Comparison of ENCODE assay signal across 9 mouse cellular contexts in genomic region chr2:28756201-28756600, GRCm38 (mm10). TPM values are rescaled to one million over a fixed set of nuclear protein-coding genes. Genes with fewer than 3 reads are reported as not detected.
DNase-seq lines count a peak whose midpoint lies in the region; ATAC-seq lines count a peak whose summit lies in the region.
"Had no signal": no experiment of that assay in that cellular context is flagged by ENCODE, and none has a peak within 500 bp of the region (broad histone marks: within the 10 kb centered on the region; RNA-seq: fewer than 3 reads in every experiment).

No protein-coding gene starts in this region.

- H3K9ac ChIP-seq in neural tube, embryonic 11.5 days (ENCODE audit: low read length), result no peak overlapping the region

- H3K27ac ChIP-seq in neural tube, embryonic 11.5 days (ENCODE audit: low read depth, low read length), result no peak overlapping the region

- H3K36me3 ChIP-seq in neural tube, embryonic 11.5 days (ENCODE audit: control insufficient read depth, insufficient read depth, low read length), result no peaks in the 10 kb centered on the region

- peaks cover 8% of the 10 kb centered on the region for H3K27me3 ChIP-seq in neural tube, embryonic 11.5 days (ENCODE audit: control insufficient read depth, insufficient read depth, low read length)

- ATAC-seq in neural tube, embryonic 11.5 days (ENCODE audit: insufficient read depth, low FRiP score, low TSS enrichment), result no peak
- no peak for ATAC-seq in megakaryocyte, adult 5-6 weeks (ENCODE audit: poor library complexity, severe bottlenecking)

- WGBS in neural tube, embryonic 11.5 days, result 52% methylated on average over 4 of the region's 4 CpGs

- H3K9me3 ChIP-seq in neural tube, embryonic 11.5 days (ENCODE audit: control insufficient read depth, low read length), result no peaks in the 10 kb centered on the region

- H3K4me3 ChIP-seq in neural tube, embryonic 11.5 days (ENCODE audit: low read depth, low read length), result no peak overlapping the region

- peaks cover 3% of the 10 kb centered on the region; the same call in 1 of the 2 replicates for H3K4me1 ChIP-seq in neural tube, embryonic 11.5 days (ENCODE audit: control insufficient read depth, insufficient read depth, low read length)

- DNase-seq in left cerebral cortex, adult 18-20 months (ENCODE audit: low spot score in 2 of 2), result peak; percentile 20 to 31
- DNase-seq in left cerebral cortex, postnatal 36 days (ENCODE audit: low spot score in 2 of 2), result no peak
- DNase-seq in MN1 (ENCODE audit: low spot score), result peak; percentile 64
- DNase-seq in cerebellum, postnatal 36 days, result peak; percentile 25 to 31
- DNase-seq in heart, postnatal 14 days, result peak; percentile 57 to 77
- DNase-seq in left cerebral cortex, postnatal 4 days, result peak; percentile 65
- peak; percentile 76 for DNase-seq in neural tube, embryonic 11.5 days (ENCODE audit: low spot score)

- intact Hi-C loops in left cerebral cortex, postnatal 36 days (cut with DNase I), result loop anchor here (5.0 kb wide), 1 partner anchor 221 kb away; no protein-coding TSS in a partner anchor
- intact Hi-C loops in heart, postnatal 14 days (cut with DNase I), result loop anchor here (5.0 kb wide), 1 partner anchor 166 kb away; no protein-coding TSS in a partner anchor
- intact Hi-C loops in left cerebral cortex, postnatal 4 days (cut with DNase I), result loop anchor here (5.0 to 10.0 kb wide), 3 partner anchors 86 to 296 kb away; partner anchors contain the start of genes Barhl1, Ddx31 and Gtf3c4

- H3K4me2 ChIP-seq in neural tube, embryonic 11.5 days (ENCODE audit: low read depth), result no peak overlapping the region

RNA-seq across cellular contexts. Expression of gene Ak8, which starts 56.2 kb away (rescaled TPM):
- 1 to 10 TPM; 1.1 to 1.5 TPM for total RNA-seq in left cerebral cortex, adult 18-20 months (2021)
- total RNA-seq in left cerebral cortex, postnatal 36 days (2021), result 1 to 10 TPM; 1.6 to 1.7 TPM
- total RNA-seq in heart, postnatal 14 days (2021), result under 1 TPM in 1 of 2 experiments, not detected in 1; 0.24 TPM
- total RNA-seq in left cerebral cortex, postnatal 4 days (2021), result 1 to 10 TPM; 1.7 to 1.8 TPM
- 0.34 and 0.41 TPM in 2 replicates for polyA plus RNA-seq in neural tube, embryonic 11.5 days (2014; fragmentation: Nextera tagmentation; extraction: Ambion mirVana)
- 17.0 and 18.0 TPM in 2 replicates for total RNA-seq in megakaryocyte, adult 5-6 weeks (2015)
- 5.9 and 6.4 TPM in 2 replicates for total RNA-seq in megakaryocyte, adult 5-6 weeks (2017)

RNA-seq across cellular contexts. Expression of gene Spaca9, which starts 56.7 kb away (rescaled TPM):
- under 1 TPM in 1 of 2 experiments, not detected in 1; 0.61 TPM for total RNA-seq in left cerebral cortex, adult 18-20 months (2021)
- total RNA-seq in left cerebral cortex, postnatal 36 days (2021), result not detected
- total RNA-seq in heart, postnatal 14 days (2021), result under 1 TPM in 1 of 2 experiments, not detected in 1; 0.53 TPM
- total RNA-seq in left cerebral cortex, postnatal 4 days (2021), result not detected
- polyA plus RNA-seq in neural tube, embryonic 11.5 days (2014; fragmentation: Nextera tagmentation; extraction: Ambion mirVana), result 0.99 and 1.2 TPM in 2 replicates
- total RNA-seq in megakaryocyte, adult 5-6 weeks (2015), result 19.2 and 23.6 TPM in 2 replicates
- 23.2 and 28.0 TPM in 2 replicates for total RNA-seq in megakaryocyte, adult 5-6 weeks (2017)
- total RNA-seq: neutrophil, adult 5-6 weeks had no signal

Comparison
In these comparisons a context has a peak if more than half of its experiments do, and no peak if none do; other contexts are left out.
1. DNase-seq: peak in left cerebral cortex, adult 18-20 months (2 of 2), MN1 (single experiment), cerebellum, postnatal 36 days (2 of 2), heart, postnatal 14 days (2 of 2), left cerebral cortex, postnatal 4 days (single experiment) and neural tube, embryonic 11.5 days (single experiment); none in left cerebral cortex, postnatal 36 days (0 of 2).
2. RNA of gene Spaca9, which starts 56.7 kb away (total RNA-seq): 19.2 to 28.0 TPM in megakaryocyte, adult 5-6 weeks; 0.61 TPM in left cerebral cortex, adult 18-20 months, 0.53 TPM in heart, postnatal 14 days, not detected in left cerebral cortex, postnatal 36 days and not detected in left cerebral cortex, postnatal 4 days; every median in the first group is over 10 times any median in the second.